14 mouse cellular contexts compared by ENCODE assay signal in the genomic region with DNA sequence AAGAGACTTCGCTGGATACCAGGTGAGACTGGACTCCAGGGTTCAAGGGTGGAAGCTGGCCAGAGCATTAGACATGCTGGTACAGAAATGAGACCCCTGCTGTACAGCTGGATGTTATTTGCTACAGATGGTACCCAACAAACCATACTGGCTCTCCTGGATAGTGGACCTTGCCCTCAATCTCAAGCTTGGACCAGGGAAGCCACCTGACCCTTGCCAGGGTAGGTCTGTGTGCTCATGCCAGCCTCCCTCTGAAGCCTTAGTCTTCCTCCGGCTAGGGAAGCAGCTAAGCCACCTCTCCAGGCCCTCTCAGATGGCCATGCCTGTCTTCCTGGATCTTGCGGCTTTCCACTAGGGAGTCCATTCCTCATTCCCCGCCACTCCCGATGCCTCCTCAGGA.
"Had no signal": no experiment of that assay in that cellular context is flagged by ENCODE, and none has a peak within 500 bp of the region (broad histone marks: within the 10 kb centered on the region; RNA-seq: fewer than 3 reads in every experiment).

No protein-coding gene starts in this region.

- H3K9me3 ChIP-seq: limb, embryonic 15.5 days; liver, embryonic 12.5 days; neural tube, embryonic 15.5 days had no signal

- H3K4me3 ChIP-seq: left cerebral cortex, adult 2 months; limb, embryonic 15.5 days; liver, embryonic 12.5 days; myocyte; neural tube, embryonic 15.5 days had no signal

- H3K9ac ChIP-seq: limb, embryonic 15.5 days; liver, embryonic 12.5 days; lung, embryonic 14.5 days; neural tube, embryonic 15.5 days had no signal

- H3K4me2 ChIP-seq: limb, embryonic 15.5 days; liver, embryonic 12.5 days; lung, embryonic 14.5 days; midbrain, embryonic 11.5 days; neural tube, embryonic 15.5 days had no signal

- ATAC-seq: inflammation-experienced regulatory T-cells, adult 6 months; liver, embryonic 12.5 days had no signal

- DNase-seq: kidney, postnatal 10 days; lung, postnatal 10 days; lung, postnatal 4 days; right cerebral cortex, adult 18-20 months; right cerebral cortex, postnatal 25 days; thymus, postnatal 36 days had no signal

- H3K36me3 ChIP-seq: limb, embryonic 15.5 days; liver, embryonic 12.5 days; neural tube, embryonic 15.5 days had no signal

- H3K27me3 ChIP-seq: limb, embryonic 15.5 days; neural tube, embryonic 15.5 days had no signal

- H3K27ac ChIP-seq: left cerebral cortex, adult 2 months; liver, embryonic 12.5 days; neural tube, embryonic 15.5 days had no signal
